Mouse (Mus musculus) embryonic fibroblast, embryonic 13.5 days (primary cell): ENCODE measurements around the gene Vmn1r4. TPM values are rescaled to one million over a fixed set of nuclear protein-coding genes. Genes with fewer than 3 reads are reported as not detected.

Source experiments
- H3K27ac ChIP-seq: 2 replicates; pipeline ENCODE4 v1.5.1; 2012; ENCODE audit warnings: low read length, control low read depth, inconsistent platforms; ENCODE audit not compliant: insufficient read depth
- H3K4me1 ChIP-seq: 2 replicates; pipeline ENCODE4 v1.6.1; 2011; ENCODE audit warnings: low read length; ENCODE audit not compliant: control insufficient read depth, insufficient read depth
- H3K4me3 ChIP-seq: 2 replicates; pipeline ENCODE4 v1.5.1; 2011; ENCODE audit warnings: mild to moderate bottlenecking, control low read depth, low read length; ENCODE audit not compliant: insufficient read depth
- CTCF ChIP-seq: IDR thresholded peaks from 2 replicates; pipeline ENCODE4 v1.5.1; 2011; ENCODE audit warnings: mild to moderate bottlenecking, control low read depth, low read length, moderate library complexity, borderline replicate concordance; ENCODE audit not compliant: insufficient read depth
- POLR2A ChIP-seq: IDR thresholded peaks from 2 replicates; pipeline ENCODE4 v1.6.1; 2011; ENCODE audit warnings: low read depth, mild to moderate bottlenecking, control low read depth, low read length, moderate library complexity
- polyA plus RNA-seq: library from polyadenylated mRNA; stranded (reverse); fragments of >200 nt; gene quantifications from 2 replicates; pipeline ENCODE4 v1.2.4, GENCODE M21; 2011; ENCODE audit warnings: low read depth; ENCODE audit not compliant: missing spikeins, insufficient read length

The Vmn1r4 gene
- polyA plus RNA-seq, 1 experiment: not detected

DNA sequence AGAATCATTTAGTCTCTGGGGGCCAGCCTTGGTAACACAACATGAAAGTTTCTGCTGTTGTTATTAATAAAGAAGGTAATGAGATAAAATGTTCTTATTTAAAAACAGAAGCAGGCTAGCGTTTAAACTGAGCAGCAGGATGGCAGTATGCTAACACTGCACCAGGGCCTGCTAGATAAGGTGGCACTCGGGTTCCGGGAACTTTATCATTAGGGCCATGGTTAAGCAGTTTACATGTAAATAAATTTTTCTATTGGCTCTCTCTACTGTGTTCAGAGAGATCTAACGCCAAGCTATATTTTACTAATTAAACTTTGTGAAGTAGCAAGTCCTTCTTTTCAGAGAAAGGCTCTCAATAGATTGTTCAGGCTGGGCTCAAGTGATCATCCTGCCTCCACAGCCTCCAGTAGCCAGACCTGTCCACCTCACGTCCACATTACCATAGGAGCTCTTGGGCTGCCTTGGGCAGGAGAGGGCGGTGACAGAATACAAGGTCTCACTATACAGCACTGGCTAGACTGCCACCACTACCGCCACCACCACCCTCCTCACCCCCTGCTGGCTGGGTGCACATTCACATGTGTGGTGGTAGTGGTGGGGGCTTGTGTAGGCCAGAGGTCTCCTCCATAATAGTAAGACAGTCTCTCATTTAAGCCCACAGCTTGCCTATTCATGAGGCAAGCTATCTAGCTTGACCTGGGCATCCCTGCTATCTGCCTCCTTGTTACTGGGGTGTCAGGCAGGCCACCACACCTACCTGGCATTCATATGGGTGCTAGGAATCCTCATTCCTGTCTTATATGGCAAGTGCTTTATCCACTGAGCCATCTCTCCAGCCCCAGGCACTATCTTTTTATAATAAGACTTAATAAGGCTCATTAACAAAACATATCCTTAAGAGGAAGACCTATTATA is 21.0 kb upstream of the Vmn1r4 start:
- H3K27ac ChIP-seq: no peak overlapping the region
- no peak for TF ChIP-seq POLR2A
- no peak for TF ChIP-seq CTCF
- H3K4me3 ChIP-seq: no peak overlapping the region
- no peaks in the 10 kb centered on the region; the same call in 1 of the 2 replicates for H3K4me1 ChIP-seq

DNA sequence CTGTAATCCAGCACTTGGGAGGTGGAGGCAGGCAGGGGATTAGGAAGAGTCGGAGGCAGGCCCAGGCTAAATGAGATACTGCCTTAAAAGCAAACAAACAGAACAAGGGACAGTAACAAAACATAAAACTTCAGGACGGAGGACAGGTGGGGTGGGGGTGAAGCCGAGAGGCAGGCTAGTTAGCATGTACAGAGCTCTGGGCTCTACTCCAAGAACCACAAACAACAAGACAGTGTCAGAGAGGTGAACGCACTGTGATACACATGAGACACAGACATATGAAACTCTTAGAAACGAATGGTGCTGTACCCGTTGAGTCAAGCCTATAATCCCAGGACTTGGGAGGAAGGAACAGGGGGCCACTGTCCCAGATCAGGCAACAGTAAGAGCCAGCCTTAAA is 20.0 kb upstream of the Vmn1r4 start:
- no peak overlapping the region for H3K4me3 ChIP-seq
- TF ChIP-seq CTCF (no peak), POLR2A (no peak)
- H3K27ac ChIP-seq: no peak overlapping the region
- no peaks in the 10 kb centered on the region; the same call in 1 of the 2 replicates for H3K4me1 ChIP-seq

DNA sequence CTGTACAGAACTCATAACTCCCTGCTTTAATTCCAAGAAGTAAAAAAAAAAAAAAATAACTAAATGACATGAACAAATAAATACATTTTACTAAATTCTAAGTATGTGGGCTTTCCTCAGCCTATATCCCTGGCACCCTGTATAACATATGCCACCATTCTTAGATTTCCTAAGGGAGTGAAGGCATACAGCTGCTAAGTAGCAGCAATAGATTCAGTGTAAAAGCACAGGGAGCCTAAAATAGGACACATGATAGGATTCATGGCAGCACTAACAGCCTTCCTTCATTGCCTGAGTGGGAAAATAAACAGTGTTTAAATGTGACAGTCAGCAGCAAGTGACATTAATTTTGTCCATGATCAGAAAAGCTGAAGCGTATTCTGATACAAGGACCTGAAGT is 19.5 kb upstream of the Vmn1r4 start:
- Histone ChIP-seq H3K4me1 (no peaks in the 10 kb centered on the region; the same call in 1 of the 2 replicates), H3K27ac (no peak overlapping the region), H3K4me3 (no peak overlapping the region)
- no peak for TF ChIP-seq POLR2A

DNA sequence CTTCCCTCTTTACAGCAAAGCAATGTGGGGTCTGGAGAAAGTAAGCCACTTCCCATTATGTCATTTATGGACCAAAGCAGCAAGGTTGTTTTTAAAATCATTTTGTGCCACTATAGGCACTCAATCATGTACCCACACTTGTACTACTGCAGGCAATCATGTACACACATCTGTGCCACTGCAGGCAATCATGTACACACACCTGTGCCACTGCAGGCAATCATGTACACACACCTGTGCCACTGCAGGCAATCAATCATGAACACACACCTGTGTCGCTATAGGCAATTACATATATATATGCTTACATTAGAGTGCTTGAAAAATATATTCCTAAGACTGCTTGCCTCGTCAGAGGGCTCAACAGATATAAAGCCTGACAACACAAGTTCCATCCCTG is 18.8 kb upstream of the Vmn1r4 start:
- Histone ChIP-seq H3K4me3 (no peak overlapping the region), H3K4me1 (no peaks in the 10 kb centered on the region; the same call in 1 of the 2 replicates), H3K27ac (no peak overlapping the region)
- TF ChIP-seq CTCF: no peak
- TF ChIP-seq POLR2A: no peak

DNA sequence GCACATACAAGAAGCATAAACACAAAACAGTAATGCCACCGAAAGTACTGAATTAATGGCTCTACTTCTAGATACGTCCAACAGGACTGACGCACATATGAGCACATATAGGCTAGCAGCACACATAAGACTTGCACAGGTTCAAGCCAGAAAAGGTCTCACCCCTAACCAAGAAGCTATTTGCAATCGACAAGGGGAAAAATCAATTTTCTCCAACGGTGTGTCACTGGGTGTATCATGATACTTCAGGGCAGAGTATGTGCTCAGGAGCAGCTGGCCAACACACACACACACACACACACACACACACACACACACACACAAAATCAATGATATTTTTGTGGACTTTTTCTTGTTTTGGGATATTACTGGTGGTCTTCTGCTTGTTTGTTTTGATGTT is 18.3 kb upstream of the Vmn1r4 start:
- Histone ChIP-seq H3K4me1 (no peaks in the 10 kb centered on the region; the same call in 1 of the 2 replicates), H3K4me3 (no peak overlapping the region), H3K27ac (no peak overlapping the region)
- TF ChIP-seq POLR2A (no peak), CTCF (no peak)

DNA sequence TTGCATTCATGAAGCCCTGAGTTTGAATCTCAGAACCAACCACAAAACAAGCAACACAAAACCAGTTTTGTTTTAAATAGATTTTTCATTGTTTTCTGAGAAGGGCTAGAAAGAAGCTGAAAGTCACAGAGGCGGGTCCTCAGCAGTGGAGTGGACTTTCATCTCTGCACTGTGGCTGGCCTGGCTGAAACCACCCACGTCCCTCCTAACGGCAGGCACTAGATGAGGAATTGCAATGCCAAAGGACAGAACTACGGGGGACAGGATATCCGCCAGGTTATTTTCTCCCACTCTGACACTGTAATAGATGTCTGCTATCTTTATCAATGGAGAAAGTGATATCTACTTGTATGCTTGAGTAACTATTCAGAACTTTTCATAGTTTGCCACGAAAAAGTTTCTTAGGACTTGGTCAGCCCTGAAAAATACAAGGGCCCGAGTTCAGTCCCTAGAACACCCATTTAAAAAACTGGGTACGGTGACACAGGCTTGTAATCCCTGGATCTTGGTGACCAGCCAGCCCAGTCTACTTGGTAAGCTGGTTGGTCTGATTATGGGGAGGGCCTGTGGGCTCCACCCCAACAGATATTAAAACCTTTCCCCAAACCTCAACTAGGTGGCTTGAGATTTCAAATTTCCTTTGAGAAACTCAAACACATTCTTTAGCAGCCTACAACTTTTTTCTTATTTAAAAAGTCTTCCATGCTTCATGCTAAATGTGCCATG is 17.5 kb upstream of the Vmn1r4 start:
- Histone ChIP-seq H3K4me1 (no peaks in the 10 kb centered on the region; the same call in 1 of the 2 replicates), H3K4me3 (no peak overlapping the region), H3K27ac (no peak overlapping the region)
- TF ChIP-seq POLR2A (no peak), CTCF (no peak)

DNA sequence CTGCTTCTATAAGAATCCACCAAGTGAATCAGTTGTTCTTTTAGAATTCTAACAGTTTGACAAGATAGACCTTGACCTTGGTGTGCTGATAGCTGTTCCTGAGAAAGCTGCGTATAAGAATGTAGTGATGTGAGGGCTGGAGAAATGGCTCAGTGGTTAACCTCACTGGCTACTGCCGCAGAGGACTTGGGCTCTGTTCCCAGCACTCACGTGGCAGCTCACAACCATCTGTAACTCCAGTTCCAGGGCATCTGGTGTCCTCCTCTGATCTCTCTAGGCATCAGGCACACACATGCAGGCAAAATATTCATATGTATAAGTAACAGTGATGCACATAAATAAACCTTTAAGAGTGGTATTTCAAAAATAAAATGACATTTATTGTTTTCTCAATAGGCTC is 15.8 kb upstream of the Vmn1r4 start:
- Histone ChIP-seq H3K4me1 (no peaks in the 10 kb centered on the region; the same call in 1 of the 2 replicates), H3K4me3 (no peak overlapping the region)

DNA sequence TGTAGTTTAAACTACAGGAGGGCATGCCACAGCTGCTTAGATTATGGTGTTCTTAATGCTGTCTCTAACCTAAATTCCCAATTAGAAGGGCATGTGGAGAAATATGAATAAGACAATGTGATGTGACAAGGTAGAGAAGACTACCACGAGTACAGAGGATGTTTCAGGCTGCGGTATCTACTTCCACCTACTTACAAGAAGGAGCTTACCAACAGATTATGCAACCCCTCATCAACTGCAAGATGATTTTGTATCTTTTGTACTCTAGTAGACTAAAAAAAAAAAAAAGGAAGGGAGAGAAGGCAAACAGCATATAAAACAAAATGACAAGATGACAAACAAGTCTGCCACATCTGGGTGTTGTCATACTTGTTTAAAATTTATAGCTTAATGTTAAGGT is 15.4 kb upstream of the Vmn1r4 start:
- Histone ChIP-seq H3K4me1 (no peaks in the 10 kb centered on the region; the same call in 1 of the 2 replicates), H3K4me3 (no peak overlapping the region), H3K27ac (no peak overlapping the region)
- TF ChIP-seq CTCF: no peak
- TF ChIP-seq POLR2A: no peak

More for the DNA sequence above, 15.8 kb upstream of the Vmn1r4 start:
- no peak overlapping the region for H3K27ac ChIP-seq
- TF ChIP-seq CTCF (no peak), POLR2A (no peak)

DNA sequence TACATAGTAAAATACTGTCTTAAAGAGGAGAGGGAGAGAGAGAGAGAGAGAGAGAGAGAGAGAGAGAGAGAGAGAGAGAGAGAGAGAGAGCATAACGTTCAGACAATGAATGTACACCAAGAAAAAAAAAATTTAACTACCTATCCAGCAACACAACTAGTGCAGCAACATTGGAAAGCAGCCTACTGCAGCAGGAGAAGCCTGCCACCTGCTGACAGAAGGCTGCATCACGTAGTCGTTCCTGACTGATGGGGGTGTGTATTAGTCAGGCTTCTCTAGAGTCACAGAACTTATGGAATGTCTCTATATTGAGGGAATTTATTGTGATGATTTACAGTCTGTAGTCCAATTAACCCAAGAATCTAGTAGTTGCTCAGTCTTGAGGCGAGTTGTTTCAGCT is 14.9 kb upstream of the Vmn1r4 start:
- Histone ChIP-seq H3K4me3 (no peak overlapping the region), H3K4me1 (no peaks in the 10 kb centered on the region; the same call in 1 of the 2 replicates), H3K27ac (no peak overlapping the region)
- peak; percentile 95 for TF ChIP-seq CTCF
- TF ChIP-seq POLR2A: no peak

DNA sequence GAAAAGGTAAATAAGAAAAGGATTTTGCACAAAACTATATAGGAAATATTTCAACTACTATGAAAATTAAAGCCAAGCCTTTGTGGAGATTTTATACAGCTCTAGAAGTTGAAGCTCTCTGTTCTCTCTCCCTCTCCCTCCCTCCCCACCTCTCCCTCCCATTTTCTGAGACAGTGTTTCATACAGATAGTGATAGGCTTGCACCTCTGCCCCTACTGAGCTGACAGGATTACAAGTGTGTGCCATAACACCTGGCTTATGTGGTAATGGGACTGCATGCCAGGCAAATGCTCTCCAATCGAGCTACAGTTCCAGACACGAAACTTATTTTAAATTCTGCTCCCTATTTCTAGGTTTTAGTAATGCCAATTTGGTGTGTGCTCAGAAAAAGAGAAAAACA is 12.9 kb upstream of the Vmn1r4 start:
- H3K4me1 ChIP-seq: no peaks in the 10 kb centered on the region
- TF ChIP-seq POLR2A (no peak), CTCF (no peak)
- no peak overlapping the region for H3K4me3 ChIP-seq
- no peak overlapping the region for H3K27ac ChIP-seq
